Mouse (Mus musculus) thymus, adult 2 months (tissue): Measurements from ENCODE around the gene Pla2g4a. TPM values are rescaled to one million over a fixed set of nuclear protein-coding genes. Genes with fewer than 3 reads are reported as not detected.

Experiments
- DNase-seq: peaks from one replicate; pipeline ENCODE4 v3.0.0; 2021
- H3K27ac ChIP-seq: fragments of 200-500 bp; 2 replicates; pipeline ENCODE4 v1.5.1; 2012; ENCODE audit warnings: low read length, control low read depth; ENCODE audit not compliant: control insufficient read depth, insufficient read depth
- H3K27me3 ChIP-seq: fragments of 200-500 bp; 2 replicates; pipeline ENCODE4 v1.6.1; 2012; ENCODE audit warnings: mild to moderate bottlenecking, low read length, moderate library complexity, mixed read lengths; ENCODE audit not compliant: control insufficient read depth, insufficient read depth
- H3K36me3 ChIP-seq: fragments of 200-500 bp; 2 replicates; pipeline ENCODE4 v1.6.1; 2012; ENCODE audit warnings: mild to moderate bottlenecking, low read length, moderate library complexity; ENCODE audit not compliant: control insufficient read depth, insufficient read depth
- H3K4me1 ChIP-seq: fragments of 200-500 bp; replicated peaks from 2 replicates; pipeline ENCODE4 v1.6.1; 2012; ENCODE audit warnings: low read length; ENCODE audit not compliant: control insufficient read depth, insufficient read depth
- H3K4me3 ChIP-seq: fragments of 200-500 bp; 2 replicates; pipeline ENCODE4 v1.5.1; 2012; ENCODE audit warnings: mild to moderate bottlenecking, low read length, control low read depth, moderate library complexity; ENCODE audit not compliant: control insufficient read depth, insufficient read depth
- CTCF ChIP-seq: fragments of 200-500 bp; IDR thresholded peaks from 2 replicates; pipeline ENCODE4 v1.5.1; 2012; ENCODE audit warnings: mild to moderate bottlenecking, control low read depth, low read length, moderate library complexity, borderline replicate concordance; ENCODE audit not compliant: control insufficient read depth, poor library complexity, insufficient read depth; ENCODE audit errors: extremely low read depth
- POLR2A ChIP-seq: fragments of 200-500 bp; IDR thresholded peaks from 2 replicates; pipeline ENCODE4 v1.6.1; 2012; ENCODE audit warnings: mild to moderate bottlenecking, low read length, control low read depth, moderate library complexity; ENCODE audit not compliant: control insufficient read depth, poor library complexity, insufficient read depth; ENCODE audit errors: extremely low read depth
- WGBS: fragments of 180-500 bp; shearing (Covaris S2); methylation state at CpG from one replicate; pipeline ENCODE4 v1.1.7; 2018; 5-methylcytosine and 5-hydroxymethylcytosine counted together
- polyA plus RNA-seq: library from polyadenylated mRNA; depleted of rRNA; stranded (reverse); fragments of >200 nt; gene quantifications from 2 replicates; pipeline ENCODE4 v1.2.3, GENCODE M21; 2012

Gene Pla2g4a
- polyA plus RNA-seq, 1 experiment = 1.7 TPM

- WGBS = 94% methylated on average over 4 of the region's 4 CpGs
- Histone ChIP-seq H3K27ac (no peak overlapping the region), H3K4me3 (no peak overlapping the region), H3K27me3 (no peaks in the 10 kb centered on the region), H3K36me3 (no peaks in the 10 kb centered on the region), H3K4me1 (no peaks in the 10 kb centered on the region)
- TF ChIP-seq CTCF = no peak
- no peak for TF ChIP-seq POLR2A
- DNase-seq = no peak
Measured at GRCm38 (mm10) chr1:149912984-149913383, 48.1 kb downstream of the Pla2g4a start.

- DNase-seq = no peak
- 36% methylated on average over 4 of the region's 4 CpGs for WGBS
- Histone ChIP-seq H3K36me3 (no peaks in the 10 kb centered on the region), H3K27me3 (no peaks in the 10 kb centered on the region), H3K4me1 (no peaks in the 10 kb centered on the region), H3K27ac (no peak overlapping the region), H3K4me3 (no peak overlapping the region)
- TF ChIP-seq POLR2A = no peak
- TF ChIP-seq CTCF = no peak
Measured at GRCm38 (mm10) chr1:149911050-149911449, 50.0 kb downstream of the Pla2g4a start.

GRCm38 (mm10) chr1:149898001-149898625, 63.0 kb downstream of the Pla2g4a start:
- H3K4me1 ChIP-seq = no peaks in the 10 kb centered on the region
- DNase-seq = no peak
- WGBS = 91% methylated on average over 4 of the region's 4 CpGs

GRCm38 (mm10) chr1:149896590-149896989, 64.5 kb downstream of the Pla2g4a start:
- no peaks in the 10 kb centered on the region for H3K36me3 ChIP-seq
- TF ChIP-seq CTCF (no peak), POLR2A (no peak)
- H3K4me3 ChIP-seq = no peak overlapping the region
- no peaks in the 10 kb centered on the region for H3K4me1 ChIP-seq
- H3K27ac ChIP-seq = no peak overlapping the region
- no peak for DNase-seq
- no peaks in the 10 kb centered on the region for H3K27me3 ChIP-seq
- WGBS = 92% methylated on average over 5 of the region's 5 CpGs

More at GRCm38 (mm10) chr1:149898001-149898625, 63.0 kb downstream of the Pla2g4a start:
- TF ChIP-seq POLR2A (no peak), CTCF (no peak)
- Histone ChIP-seq H3K27ac (no peak overlapping the region), H3K36me3 (no peaks in the 10 kb centered on the region), H3K27me3 (no peaks in the 10 kb centered on the region), H3K4me3 (no peak overlapping the region)

- H3K4me3 ChIP-seq = no peak overlapping the region
- H3K27ac ChIP-seq = no peak overlapping the region
- no peaks in the 10 kb centered on the region for H3K4me1 ChIP-seq
- no peaks in the 10 kb centered on the region for H3K27me3 ChIP-seq
- no peaks in the 10 kb centered on the region for H3K36me3 ChIP-seq
- 96% methylated on average over 8 of the region's 8 CpGs for WGBS
- TF ChIP-seq POLR2A (no peak), CTCF (no peak)
- no peak for DNase-seq
Measured at GRCm38 (mm10) chr1:149894940-149895339, 66.2 kb downstream of the Pla2g4a start.

- DNase-seq = no peak
- Histone ChIP-seq H3K27me3 (no peaks in the 10 kb centered on the region), H3K4me1 (no peaks in the 10 kb centered on the region), H3K4me3 (no peak overlapping the region), H3K36me3 (no peaks in the 10 kb centered on the region), H3K27ac (no peak overlapping the region)
- TF ChIP-seq CTCF (no peak), POLR2A (no peak)
- 86% methylated on average over 2 of the region's 2 CpGs for WGBS
Measured at GRCm38 (mm10) chr1:149893903-149894302, 67.2 kb downstream of the Pla2g4a start.

GRCm38 (mm10) chr1:149891057-149891456, 70.0 kb downstream of the Pla2g4a start:
- no peak for DNase-seq
- H3K36me3 ChIP-seq = no peaks in the 10 kb centered on the region
- H3K27ac ChIP-seq = no peak overlapping the region
- H3K4me3 ChIP-seq = no peak overlapping the region
- TF ChIP-seq CTCF (no peak), POLR2A (no peak)
- 87% methylated on average over 5 of the region's 5 CpGs for WGBS
- no peaks in the 10 kb centered on the region for H3K27me3 ChIP-seq
- H3K4me1 ChIP-seq = no peaks in the 10 kb centered on the region
